Comparison of ENCODE assay signal across 22 mouse cellular contexts in genomic region chr8:109571139-109571538, GRCm38 (mm10). TPM values are rescaled to one million over a fixed set of nuclear protein-coding genes. Genes with fewer than 3 reads are reported as not detected.
"Had no signal": no experiment of that assay in that cellular context is flagged by ENCODE, and none has a peak within 500 bp of the region (broad histone marks: within the 10 kb centered on the region; RNA-seq: fewer than 3 reads in every experiment).

No protein-coding gene starts in this region.

- H3K4me2 ChIP-seq: lung, embryonic 15.5 days; midbrain, embryonic 11.5 days; midbrain, embryonic 13.5 days; midbrain, embryonic 15.5 days; neural tube, embryonic 12.5 days had no signal

- DNase-seq: lung, adult 2 months; lung, postnatal 14 days; lung, postnatal 36 days; retina, postnatal 1 day; right cerebral cortex, adult 18-20 months; right cerebral cortex, postnatal 25 days; right cerebral cortex, postnatal 4 days; spleen, adult 18-20 months; thymus, adult 18-20 months; thymus, postnatal 14 days; thymus, postnatal 36 days had no signal

- H3K27me3 ChIP-seq: lung, embryonic 15.5 days; midbrain, embryonic 13.5 days; midbrain, embryonic 15.5 days; neural tube, embryonic 12.5 days had no signal

- H3K9ac ChIP-seq: lung, embryonic 15.5 days; midbrain, embryonic 13.5 days; midbrain, embryonic 15.5 days; neural tube, embryonic 12.5 days had no signal

- H3K27ac ChIP-seq: lung, embryonic 15.5 days; macrophage; midbrain, embryonic 13.5 days; midbrain, embryonic 15.5 days; neural tube, embryonic 12.5 days had no signal

- ATAC-seq: lung, postnatal 0 days; midbrain, embryonic 13.5 days; midbrain, embryonic 15.5 days had no signal

- H3K4me3 ChIP-seq: lung, embryonic 15.5 days; megakaryocyte, embryonic 14.5 days; midbrain, embryonic 13.5 days; midbrain, embryonic 15.5 days; neural tube, embryonic 12.5 days had no signal

- H3K9me3 ChIP-seq: lung, embryonic 15.5 days; megakaryocyte, embryonic 14.5 days; midbrain, embryonic 13.5 days; midbrain, embryonic 15.5 days; neural tube, embryonic 12.5 days had no signal

RNA-seq across cellular contexts. Expression of gene Hp, which starts 7.8 kb away (rescaled TPM):
- polyA plus RNA-seq: neural tube, embryonic 14.5 days had no signal

RNA-seq across cellular contexts. Expression of gene Pkd1l3, which starts 43.2 kb away (rescaled TPM):
- total RNA-seq: monocyte, adult 5-6 weeks had no signal
- polyA plus RNA-seq: stomach, embryonic 14.5 days had no signal
